Mouse (Mus musculus) cerebellum, adult 2 months (tissue): Measurements from ENCODE around the gene Camk1g.

ENCODE experiments used
- CTCF ChIP-seq: fragments of 200-500 bp; IDR thresholded peaks from 2 replicates; pipeline ENCODE4 v1.5.1; 2011; ENCODE audit warnings: low read depth, mild to moderate bottlenecking, control low read depth, low read length, moderate library complexity, borderline replicate concordance; ENCODE audit not compliant: insufficient read depth
- POLR2A ChIP-seq: fragments of 200-500 bp; IDR thresholded peaks from 2 replicates; pipeline ENCODE4 v1.6.1; 2011; ENCODE audit warnings: low read length, control low read depth, borderline replicate concordance; ENCODE audit not compliant: insufficient read depth

- TF ChIP-seq CTCF (no peak), POLR2A (no peak)
Measured at GRCm38 (mm10) chr1:193397109-193397508, 27.0 kb upstream of the Camk1g start.
